Mouse (Mus musculus): ENCODE results near the gene Fkbp11.

The Fkbp11 gene

DNA sequence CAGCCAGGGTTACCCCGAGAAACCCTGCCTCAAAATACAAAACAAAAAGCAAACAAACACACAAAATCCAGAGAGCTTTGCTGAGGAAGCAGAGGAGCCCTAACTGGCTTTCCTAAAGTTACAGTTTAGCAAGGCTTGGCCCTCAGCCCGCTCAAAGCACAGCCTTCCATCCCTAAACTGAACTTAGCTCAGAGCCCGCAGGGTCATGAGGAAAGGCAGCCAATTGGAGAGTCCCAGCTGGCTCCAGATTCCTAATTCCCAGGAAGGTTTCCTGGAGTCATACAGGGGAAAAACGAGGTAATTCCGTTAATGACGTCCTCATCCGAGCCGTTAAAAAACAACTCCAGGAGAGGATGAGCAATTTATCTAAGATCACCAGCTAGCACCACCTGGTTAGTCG, 32.3 kb downstream of the Fkbp11 start:
- no peak for DNase-seq (ENCODE audit: low spot score)

- DNase-seq (ENCODE audit: low spot score) = peak; percentile 37
Observed at GRCm38 (mm10) chr15:98692171-98692715, 35.8 kb downstream of the Fkbp11 start.

DNA sequence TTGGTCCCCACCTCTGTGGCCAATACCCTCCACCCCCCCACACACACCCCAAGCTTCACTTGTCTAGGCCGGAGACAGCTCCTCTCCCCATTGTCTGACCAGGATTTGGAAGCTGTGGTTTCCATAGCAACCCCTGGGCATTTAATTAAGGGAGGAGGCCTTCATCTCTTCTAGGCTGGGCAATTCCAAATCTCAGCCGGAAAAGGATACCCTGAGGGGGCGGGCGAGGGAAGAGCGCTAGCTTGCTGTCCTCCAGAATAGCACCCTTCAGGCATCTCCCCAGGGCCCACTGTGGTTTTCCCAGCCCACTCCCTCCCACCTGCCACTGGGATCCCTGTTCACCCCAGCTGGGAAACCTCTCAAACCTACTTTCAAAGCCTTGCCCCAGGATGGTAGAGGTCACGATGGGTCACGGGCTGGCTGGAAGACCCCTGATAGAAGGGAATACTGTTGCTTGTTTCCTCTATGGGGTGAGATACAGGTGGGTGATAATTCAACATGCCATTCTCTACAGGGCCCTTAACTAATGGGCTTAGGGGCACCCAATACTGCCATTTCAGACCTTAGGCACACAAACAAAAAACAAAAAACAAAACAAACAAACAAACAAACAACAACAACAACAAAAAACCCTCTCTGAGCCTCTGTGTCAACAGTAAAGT, 36.4 kb downstream of the Fkbp11 start:
- DNase-seq (ENCODE audit: low spot score) = no peak

DNA sequence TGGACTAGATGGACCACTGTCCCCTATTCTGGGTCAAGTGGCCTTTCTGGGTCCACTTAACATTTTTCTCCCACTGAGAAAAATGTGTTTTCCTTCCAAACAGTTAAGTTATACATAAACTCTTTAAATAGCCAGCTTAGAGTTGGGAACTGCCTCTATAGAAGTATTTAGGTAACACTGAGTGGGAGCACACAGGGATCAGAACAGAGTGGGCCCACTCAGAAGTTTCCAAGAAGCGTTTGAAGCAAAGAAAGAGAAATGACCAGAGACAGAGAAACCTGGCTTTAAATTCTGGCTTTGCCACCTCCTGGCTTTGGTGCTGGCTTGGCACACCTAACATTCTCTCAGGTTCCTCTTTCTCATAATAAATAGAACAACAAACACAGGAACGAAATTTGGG, 38.3 kb downstream of the Fkbp11 start:
- DNase-seq (ENCODE audit: low spot score) = no peak

DNA sequence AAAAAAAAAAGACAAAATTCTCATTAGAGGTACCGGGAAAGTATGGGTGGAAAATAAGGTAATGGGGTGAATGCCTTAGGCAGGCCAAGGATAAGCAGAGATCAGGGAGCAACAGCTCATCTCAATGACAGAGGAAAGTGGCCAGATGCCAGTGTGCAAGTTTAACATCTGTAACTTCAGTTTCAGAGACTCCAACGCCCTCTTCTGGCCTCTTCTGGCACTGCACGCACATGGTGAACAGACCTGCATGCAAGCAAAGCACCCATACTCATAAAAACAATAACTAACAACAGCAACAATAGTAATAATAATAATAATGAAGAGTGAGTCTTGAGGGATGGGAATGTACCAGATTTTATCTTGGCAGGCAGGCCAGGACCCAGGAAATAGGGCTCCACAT, 42.1 kb downstream of the Fkbp11 start:
- DNase-seq (ENCODE audit: low spot score) = no peak

- no peak for DNase-seq (ENCODE audit: low spot score)
Observed at GRCm38 (mm10) chr15:98683746-98684145, 44.3 kb downstream of the Fkbp11 start.

DNA sequence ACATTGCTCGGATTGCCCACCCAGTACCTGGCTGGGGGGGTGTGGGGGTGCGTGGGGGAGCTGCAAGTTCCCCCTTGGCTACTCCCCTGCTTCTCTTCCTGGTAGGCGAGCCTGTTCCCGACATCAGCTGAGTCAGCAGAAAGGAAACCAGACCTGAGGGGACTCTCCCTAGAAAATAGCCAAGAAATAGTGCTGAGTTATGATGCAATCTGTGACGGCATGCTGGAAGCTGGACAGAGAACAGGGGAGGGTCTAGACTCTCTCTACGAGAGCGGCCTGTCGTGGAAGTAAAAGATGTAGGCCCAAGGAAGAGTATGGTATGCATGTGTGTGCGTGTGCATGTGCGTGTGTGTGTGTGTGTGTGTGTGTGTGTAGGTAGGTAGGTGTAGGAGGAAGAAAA, 44.8 kb downstream of the Fkbp11 start:
- DNase-seq (ENCODE audit: low spot score) = no peak

DNA sequence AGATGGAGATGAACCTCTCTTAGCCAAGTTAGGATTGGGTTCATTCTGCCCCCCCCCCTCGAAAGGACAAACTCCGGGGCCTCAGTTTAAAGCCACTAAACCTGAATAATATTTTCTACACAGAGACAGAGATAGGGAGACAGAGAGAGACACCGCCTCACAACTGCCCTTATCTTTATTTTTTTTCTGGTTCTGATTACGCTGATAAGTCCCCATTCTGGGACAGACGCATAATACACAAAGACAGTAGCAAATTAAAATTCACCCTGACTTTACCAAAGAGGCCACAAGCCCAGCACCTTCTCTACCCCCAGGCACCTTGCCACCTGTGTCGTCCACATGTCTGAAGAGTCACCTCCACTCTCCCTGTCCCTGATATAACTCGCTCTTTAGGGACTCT, 46.4 kb downstream of the Fkbp11 start:
- DNase-seq (ENCODE audit: low spot score) = no peak

DNA sequence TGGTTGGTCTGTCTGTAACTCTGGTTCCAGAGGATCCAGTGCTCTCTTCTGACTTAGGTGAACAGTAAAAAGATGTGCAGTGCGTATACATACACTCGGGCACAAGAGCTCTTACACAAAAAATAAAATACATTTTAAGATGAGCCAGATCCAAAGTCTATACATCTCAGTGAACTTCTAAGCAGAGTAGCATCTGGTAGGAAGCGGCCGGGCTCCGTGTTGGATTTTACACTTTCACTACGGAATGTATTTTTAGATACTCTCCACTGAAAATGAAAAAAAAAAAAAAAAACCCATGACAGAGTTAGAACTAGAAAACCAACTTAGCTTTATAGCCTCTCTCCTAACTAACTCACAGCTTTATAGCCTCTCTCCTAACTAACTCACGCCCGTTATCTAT, 47.3 kb downstream of the Fkbp11 start:
- no peak for DNase-seq (ENCODE audit: low spot score)

DNA sequence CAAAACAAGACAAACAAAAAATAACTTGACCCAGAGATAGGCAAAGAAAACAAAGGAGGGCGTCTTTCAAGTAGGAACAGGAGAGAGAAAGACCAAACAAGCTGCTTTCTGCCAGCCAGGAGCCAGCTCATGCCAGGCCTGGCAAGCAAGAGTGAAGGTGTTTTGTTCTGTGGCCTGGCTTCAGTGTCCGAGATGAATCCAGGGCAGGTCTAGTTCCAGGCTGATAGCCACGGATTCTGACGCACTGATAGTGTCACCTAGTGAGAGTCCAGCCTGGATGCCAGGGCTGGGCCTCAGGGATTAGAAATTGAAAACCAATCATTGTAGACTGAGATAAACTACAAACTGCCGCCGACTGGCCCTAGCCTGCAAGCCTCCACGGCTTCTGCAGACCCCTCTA, 50.0 kb downstream of the Fkbp11 start:
- DNase-seq (ENCODE audit: low spot score) = no peak

- peak; percentile 82 for DNase-seq (ENCODE audit: low spot score)
Observed at GRCm38 (mm10) chr15:98676940-98677728, 50.9 kb downstream of the Fkbp11 start, which contains the start of gene Rnd1. TSS of gene Rnd1 (minus strand) at chr15:98677461.

GRCm38 (mm10) chr15:98676471-98676870, 51.5 kb downstream of the Fkbp11 start:
- no peak for DNase-seq (ENCODE audit: low spot score)

- DNase-seq (ENCODE audit: low spot score) = no peak
Observed at GRCm38 (mm10) chr15:98675634-98676250, 52.3 kb downstream of the Fkbp11 start.

DNA sequence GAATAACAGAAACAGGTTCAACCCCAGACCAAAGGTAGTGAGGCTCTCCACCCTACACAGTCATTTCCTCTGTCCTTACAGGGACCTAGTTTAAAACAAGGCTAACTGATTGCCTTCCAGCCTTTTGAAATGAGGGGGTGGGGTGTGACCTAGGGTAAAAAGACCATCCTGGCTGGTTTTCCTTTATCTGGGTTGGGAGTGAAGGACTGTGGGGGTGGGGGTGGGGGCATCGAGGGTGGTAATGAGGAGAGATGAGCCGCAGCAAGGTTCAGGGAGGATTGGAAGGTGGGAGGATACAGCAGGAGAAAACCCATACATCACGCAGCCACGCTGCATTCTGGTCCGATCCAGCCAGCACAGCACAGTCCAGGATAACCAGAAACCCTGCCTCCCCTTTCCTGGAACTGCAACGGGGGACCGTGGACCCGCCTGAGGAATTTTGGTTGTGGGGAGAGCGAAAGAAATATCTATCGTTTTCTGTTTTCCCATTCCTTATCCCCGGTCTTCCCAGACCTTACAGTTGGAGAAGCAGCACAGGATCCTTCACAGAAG, 52.9 kb downstream of the Fkbp11 start:
- DNase-seq (ENCODE audit: low spot score) = no peak
